Mouse (Mus musculus): ENCODE measurements around the gene Snd1. TPM values are rescaled to one million over a fixed set of nuclear protein-coding genes. Genes with fewer than 3 reads are reported as not detected.

The Snd1 gene
- 109 TPM for polyA plus RNA-seq (2017; shearing (Covaris generic))

GRCm38 (mm10) chr6:28474839-28475238 is at the start of gene Snd1:
Gene Snd1 (plus strand): TSS chr6:28475139.

GRCm38 (mm10) chr6:28427096-28427839 is 47.7 kb upstream of the Snd1 start, which contains the start of gene Fscn3:
Gene Fscn3 (plus strand): TSS chr6:28427789.

GRCm38 (mm10) chr6:28428290-28428689 is 46.6 kb upstream of the Snd1 start, which contains the start of gene Gcc1:
Gene Gcc1 (minus strand): TSS chr6:28428390.

GRCm38 (mm10) chr6:28449253-28449652 is 25.7 kb upstream of the Snd1 start, which contains the start of gene Pax4:
Gene Pax4 (minus strand): TSS chr6:28449353.

GRCm38 (mm10) chr6:28831011-28831853 is 356.3 kb downstream of the Snd1 start, which contains the start of gene Lrrc4:
Gene Lrrc4 (minus strand): TSS chr6:28831747.

Other genes with a start within 250 kb of the Snd1 start
- 38.1 TPM for gene Zfp800, start 77.1 kb upstream of the Snd1 start, polyA plus RNA-seq (2017; shearing (Covaris generic))
- gene Arf5, start 51.6 kb upstream of the Snd1 start, polyA plus RNA-seq (2017; shearing (Covaris generic)) = 72.8 TPM
- not detected for gene Fscn3, start 47.4 kb upstream of the Snd1 start, polyA plus RNA-seq (2017; shearing (Covaris generic))
- gene Gcc1, start 46.7 kb upstream of the Snd1 start, polyA plus RNA-seq (2017; shearing (Covaris generic)) = 32.6 TPM
- gene Pax4, start 25.8 kb upstream of the Snd1 start, polyA plus RNA-seq (2017; shearing (Covaris generic)) = not detected

All from CD4-positive, CD25-positive, alpha-beta regulatory T cell, adult 9 weeks (primary cell).